Comparison of ENCODE assay signal across 8 mouse cellular contexts in genomic region chr19:14596358-14596940, GRCm38 (mm10). TPM values are rescaled to one million over a fixed set of nuclear protein-coding genes. Genes with fewer than 3 reads are reported as not detected.
DNase-seq lines count a peak whose midpoint lies in the region; ATAC-seq and TF ChIP-seq lines count a peak whose summit lies in the region.

No protein-coding gene starts in this region.

- peak; percentile 49 for DNase-seq in CD4-positive, CD25-positive, alpha-beta regulatory T cell, adult 2 months (ENCODE audit: low read depth, low spot score)
- no peak for DNase-seq in spleen, adult 2 months (ENCODE audit: low read depth in 1 of 2, low spot score in 2 of 2)
- DNase-seq in spleen, postnatal 14 days (ENCODE audit: low spot score in 2 of 2): no peak
- DNase-seq in left cerebral cortex, adult 11 months (ENCODE audit: low spot score): no peak

- TF ChIP-seq POLR2A in spleen, adult 2 months (IDR thresholded peaks at IDR 0.05; ENCODE audit: low read depth, low read length): no peak

- peak overlapping the region; percentile 54 for H3K4me2 ChIP-seq in intestine, embryonic 16.5 days (ENCODE audit: low read depth, low read length)
- H3K4me2 ChIP-seq in neural tube, embryonic 13.5 days: peak overlapping the region; percentile 64

- H3K9me3 ChIP-seq in intestine, embryonic 16.5 days (ENCODE audit: control insufficient read depth, low read length): no peaks in the 10 kb centered on the region
- no peaks in the 10 kb centered on the region for H3K9me3 ChIP-seq in neural tube, embryonic 13.5 days

- H3K27ac ChIP-seq in spleen, adult 2 months (ENCODE audit: insufficient read depth, low read length): peak overlapping the region; percentile 99
- H3K27ac ChIP-seq in intestine, embryonic 16.5 days (ENCODE audit: low read length): peak overlapping the region; percentile 97
- peak overlapping the region; percentile 97 for H3K27ac ChIP-seq in neural tube, embryonic 13.5 days (replicated peaks)

- peaks cover 11% of the 10 kb centered on the region for H3K36me3 ChIP-seq in spleen, adult 2 months (ENCODE audit: control insufficient read depth, insufficient read depth, low read length)
- no peaks in the 10 kb centered on the region for H3K36me3 ChIP-seq in intestine, embryonic 16.5 days (ENCODE audit: control insufficient read depth, insufficient read depth, low read length)
- H3K36me3 ChIP-seq in neural tube, embryonic 13.5 days: no peaks in the 10 kb centered on the region

- H3K27me3 ChIP-seq in spleen, adult 2 months (ENCODE audit: control insufficient read depth, insufficient read depth, low read length): no peaks in the 10 kb centered on the region
- H3K27me3 ChIP-seq in intestine, embryonic 16.5 days (replicated peaks; ENCODE audit: control insufficient read depth, insufficient read depth, low read length): no peaks in the 10 kb centered on the region
- peaks cover 15% of the 10 kb centered on the region; the same call in 1 of the 2 replicates for H3K27me3 ChIP-seq in neural tube, embryonic 13.5 days

- no peak for ATAC-seq in CD4-positive, CD25-positive, alpha-beta regulatory T cell, adult 4 months
- no peak for ATAC-seq in intestine, embryonic 16.5 days
- no peak for ATAC-seq in neural tube, embryonic 13.5 days (ENCODE audit: low read depth)
- ATAC-seq in monocyte, adult 5-6 weeks (replicated peaks; ENCODE audit: insufficient number of reproducible peaks, low FRiP score, low TSS enrichment, poor library complexity, severe bottlenecking): no peak

- peak overlapping the region; percentile 93 for H3K4me3 ChIP-seq in spleen, adult 2 months (ENCODE audit: extremely low read depth, insufficient read depth, insufficient read length)
- peak overlapping the region; percentile 87 for H3K4me3 ChIP-seq in intestine, embryonic 16.5 days (ENCODE audit: low read length)
- H3K4me3 ChIP-seq in neural tube, embryonic 13.5 days: peak overlapping the region; percentile 85

- H3K4me1 ChIP-seq in spleen, adult 2 months (ENCODE audit: control insufficient read depth, insufficient read depth, insufficient read length): peaks cover 4% of the 10 kb centered on the region; the same call in 1 of the 2 replicates
- peaks cover 5% of the 10 kb centered on the region; the same call in 1 of the 2 replicates for H3K4me1 ChIP-seq in intestine, embryonic 16.5 days (ENCODE audit: control insufficient read depth, insufficient read depth, low read length)
- H3K4me1 ChIP-seq in neural tube, embryonic 13.5 days (replicated peaks): peaks cover 59% of the 10 kb centered on the region

- WGBS in spleen, adult 2 months: 2% methylated on average over 12 of the region's 12 CpGs
- WGBS in intestine, embryonic 16.5 days: under 1% methylated on average over 12 of the region's 12 CpGs
- WGBS in neural tube, embryonic 13.5 days: under 1% methylated on average over 12 of the region's 12 CpGs

- TF ChIP-seq CTCF in spleen, adult 2 months (IDR thresholded peaks at IDR 0.05; ENCODE audit: extremely low read depth, insufficient read depth, insufficient read length, insufficient replicate concordance): no peak

- H3K9ac ChIP-seq in intestine, embryonic 16.5 days (ENCODE audit: low read depth, low read length): peak overlapping the region; percentile 95
- H3K9ac ChIP-seq in neural tube, embryonic 13.5 days: peak overlapping the region; percentile 95

RNA-seq across cellular contexts. Expression of gene Tle4, which starts 1.4 kb away (rescaled TPM):
- 10 to 100 TPM in 1 of 2 experiments, 1 to 10 TPM in 1; 7.8 to 13.6 TPM for polyA plus RNA-seq in CD4-positive, CD25-positive, alpha-beta regulatory T cell, adult 4 months (2017; shearing (Covaris generic))
- polyA plus RNA-seq in spleen, adult 2 months (2012; rRNA removed): 15.9 and 17.7 TPM in 2 replicates
- 11.5 and 13.1 TPM in 2 replicates for polyA plus RNA-seq in intestine, embryonic 16.5 days (2015; fragmentation: Nextera tagmentation; extraction: Ambion mirVana)
- 32.5 and 33.9 TPM in 2 replicates for polyA plus RNA-seq in neural tube, embryonic 13.5 days (2015; fragmentation: Nextera tagmentation; extraction: Ambion mirVana)
- 35.3 to 55.7 TPM (median 35.6 TPM) in 3 replicates for total RNA-seq in monocyte, adult 5-6 weeks (2017)
